Mouse (Mus musculus): Measurements from ENCODE around the gene Grik3. TPM values are rescaled to one million over a fixed set of nuclear protein-coding genes. Genes with fewer than 3 reads are reported as not detected.

Gene Grik3
- polyA plus RNA-seq, 1 experiment from 2014 or later = 0.01 TPM

GRCm38 (mm10) chr4:125661982-125662381, 171.5 kb downstream of the Grik3 start:
- no peaks in the 10 kb centered on the region for H3K4me1 ChIP-seq (replicated peaks; ENCODE audit: insufficient read depth, low read length)
- H3K36me3 ChIP-seq (ENCODE audit: insufficient read depth, low read length) = no peaks in the 10 kb centered on the region
- H3K9ac ChIP-seq (ENCODE audit: low read depth, low read length) = no peak overlapping the region
- TF ChIP-seq CTCF (IDR thresholded peaks at IDR 0.05; ENCODE audit: low read depth) = no peak
- no peak overlapping the region for H3K4me2 ChIP-seq (ENCODE audit: low read length)
- no peaks in the 10 kb centered on the region for H3K27me3 ChIP-seq (ENCODE audit: insufficient read depth, low read length)
- no peak for ATAC-seq (replicated peaks; ENCODE audit: low FRiP score, low read depth)
- no peak overlapping the region for H3K4me3 ChIP-seq (replicated peaks; ENCODE audit: low read depth, low read length)
- H3K9me3 ChIP-seq (replicated peaks; ENCODE audit: low read length) = no peaks in the 10 kb centered on the region
- WGBS = 74% methylated on average over 6 of the region's 6 CpGs
- no peak for DNase-seq (ENCODE audit: low spot score)
- H3K27ac ChIP-seq = no peak overlapping the region

DNA sequence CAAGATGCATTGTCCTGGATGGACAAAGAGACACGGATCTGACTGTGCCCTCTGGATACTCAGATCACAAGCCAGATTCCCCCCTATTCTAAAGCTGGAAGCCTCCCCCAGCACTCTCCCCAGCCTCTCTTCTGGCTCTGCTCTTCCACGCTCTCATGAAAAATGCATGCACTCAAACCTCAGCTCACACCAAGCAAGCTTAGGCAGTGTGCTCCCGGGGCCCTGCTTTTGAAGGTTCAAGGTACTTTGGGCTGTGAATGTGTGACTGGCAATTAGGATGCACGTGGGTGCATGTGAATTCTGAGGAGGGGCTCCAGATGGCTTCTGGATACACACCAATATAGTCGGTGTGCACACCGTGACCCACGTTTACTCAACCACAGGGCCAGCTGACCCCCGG, 172.8 kb downstream of the Grik3 start:
- TF ChIP-seq CTCF (IDR thresholded peaks at IDR 0.05; ENCODE audit: low read depth) = no peak
- WGBS = 68% methylated on average over 8 of the region's 8 CpGs
- Histone ChIP-seq H3K36me3 (ENCODE audit: insufficient read depth, low read length) (no peaks in the 10 kb centered on the region), H3K4me2 (ENCODE audit: low read length) (no peak overlapping the region), H3K27ac (no peak overlapping the region), H3K9me3 (replicated peaks; ENCODE audit: low read length) (no peaks in the 10 kb centered on the region), H3K27me3 (ENCODE audit: insufficient read depth, low read length) (no peaks in the 10 kb centered on the region), H3K4me3 (replicated peaks; ENCODE audit: low read depth, low read length) (no peak overlapping the region), H3K9ac (ENCODE audit: low read depth, low read length) (no peak overlapping the region), H3K4me1 (replicated peaks; ENCODE audit: insufficient read depth, low read length) (no peaks in the 10 kb centered on the region)
- ATAC-seq (replicated peaks; ENCODE audit: low FRiP score, low read depth) = no peak
- DNase-seq (ENCODE audit: low spot score) = no peak

DNA sequence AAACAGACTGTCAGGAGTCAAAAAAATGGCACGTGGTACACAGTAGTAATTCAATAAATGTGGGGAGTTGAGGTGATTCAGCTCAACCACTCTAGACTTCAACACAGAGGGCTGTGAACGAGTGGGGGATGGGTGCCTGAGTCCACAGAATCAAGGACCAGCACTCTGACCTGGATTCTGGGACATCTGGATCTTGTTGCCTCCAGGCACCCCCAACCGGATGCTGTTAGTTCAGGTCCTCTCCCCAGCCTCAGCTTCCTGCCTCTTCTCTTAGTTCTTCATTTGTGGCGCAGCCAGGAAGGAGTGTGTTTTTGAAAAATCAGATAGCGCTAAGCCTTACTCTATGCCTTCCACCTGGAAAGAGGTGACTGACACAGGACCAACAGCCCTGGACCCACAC, 175.5 kb downstream of the Grik3 start:
- H3K27me3 ChIP-seq (ENCODE audit: insufficient read depth, low read length) = no peaks in the 10 kb centered on the region
- no peaks in the 10 kb centered on the region for H3K4me1 ChIP-seq (replicated peaks; ENCODE audit: insufficient read depth, low read length)
- H3K9me3 ChIP-seq (replicated peaks; ENCODE audit: low read length) = no peaks in the 10 kb centered on the region
- H3K4me3 ChIP-seq (replicated peaks; ENCODE audit: low read depth, low read length) = no peak overlapping the region
- no peak overlapping the region for H3K27ac ChIP-seq
- 67% methylated on average over 5 of the region's 5 CpGs for WGBS
- no peak overlapping the region for H3K9ac ChIP-seq (ENCODE audit: low read depth, low read length)
- no peak for TF ChIP-seq CTCF (IDR thresholded peaks at IDR 0.05; ENCODE audit: low read depth)
- H3K36me3 ChIP-seq (ENCODE audit: insufficient read depth, low read length) = no peaks in the 10 kb centered on the region
- DNase-seq (ENCODE audit: low spot score) (no peak), ATAC-seq (replicated peaks; ENCODE audit: low FRiP score, low read depth) (no peak)
- no peak overlapping the region for H3K4me2 ChIP-seq (ENCODE audit: low read length)

DNA sequence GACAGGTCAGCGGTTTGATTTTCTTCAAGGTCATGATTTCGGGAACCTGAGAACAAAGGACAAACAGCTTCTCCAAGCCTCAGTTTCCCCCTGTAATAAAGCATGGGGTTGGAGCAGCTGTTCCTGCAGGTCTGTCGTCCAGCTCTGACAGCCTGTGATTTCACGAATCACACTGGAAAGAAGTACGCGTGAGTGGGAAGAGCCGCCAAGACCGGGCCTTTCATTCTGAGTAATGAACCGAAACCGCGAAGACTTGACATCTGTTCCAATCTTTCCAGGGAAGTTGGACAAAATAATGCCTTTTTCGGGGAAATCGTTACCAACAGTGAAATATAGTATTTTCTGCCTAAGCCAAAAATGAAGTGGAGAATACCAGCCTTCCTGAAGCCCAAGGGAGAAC, 191.5 kb downstream of the Grik3 start:
- no peaks in the 10 kb centered on the region for H3K27me3 ChIP-seq (ENCODE audit: insufficient read depth, low read length)
- H3K4me3 ChIP-seq (replicated peaks; ENCODE audit: low read depth, low read length) = no peak overlapping the region
- no peaks in the 10 kb centered on the region for H3K36me3 ChIP-seq (ENCODE audit: insufficient read depth, low read length)
- ATAC-seq (replicated peaks; ENCODE audit: low FRiP score, low read depth) (no peak), DNase-seq (ENCODE audit: low spot score) (no peak)
- TF ChIP-seq CTCF (IDR thresholded peaks at IDR 0.05; ENCODE audit: low read depth) = no peak
- H3K27ac ChIP-seq = no peak overlapping the region
- H3K9me3 ChIP-seq (replicated peaks; ENCODE audit: low read length) = no peaks in the 10 kb centered on the region
- WGBS = 50% methylated on average over 13 of the region's 13 CpGs
- H3K9ac ChIP-seq (ENCODE audit: low read depth, low read length) = no peak overlapping the region
- H3K4me2 ChIP-seq (ENCODE audit: low read length) = no peak overlapping the region
- no peaks in the 10 kb centered on the region for H3K4me1 ChIP-seq (replicated peaks; ENCODE audit: insufficient read depth, low read length)

- H3K9ac ChIP-seq (ENCODE audit: low read depth, low read length) = no peak overlapping the region
- H3K36me3 ChIP-seq (ENCODE audit: insufficient read depth, low read length) = no peaks in the 10 kb centered on the region
- WGBS = 9% methylated on average over 7 of the region's 8 CpGs
- no peak overlapping the region for H3K27ac ChIP-seq
- no peaks in the 10 kb centered on the region for H3K9me3 ChIP-seq (replicated peaks; ENCODE audit: low read length)
- H3K4me3 ChIP-seq (replicated peaks; ENCODE audit: low read depth, low read length) = no peak overlapping the region
- H3K4me2 ChIP-seq (ENCODE audit: low read length) = no peak overlapping the region
- ATAC-seq (replicated peaks; ENCODE audit: low FRiP score, low read depth) (no peak), DNase-seq (ENCODE audit: low spot score) (peak; percentile 15)
- H3K4me1 ChIP-seq (replicated peaks; ENCODE audit: insufficient read depth, low read length) = no peaks in the 10 kb centered on the region
- TF ChIP-seq CTCF (IDR thresholded peaks at IDR 0.05; ENCODE audit: low read depth) = no peak
- H3K27me3 ChIP-seq (ENCODE audit: insufficient read depth, low read length) = no peaks in the 10 kb centered on the region
These were observed 196.6 kb downstream of the Grik3 start for GRCm38 (mm10) chr4:125687078-125687477.

- Histone ChIP-seq H3K36me3 (ENCODE audit: insufficient read depth, low read length) (no peaks in the 10 kb centered on the region), H3K27ac (no peak overlapping the region), H3K9me3 (replicated peaks; ENCODE audit: low read length) (no peaks in the 10 kb centered on the region), H3K9ac (ENCODE audit: low read depth, low read length) (no peak overlapping the region), H3K4me1 (replicated peaks; ENCODE audit: insufficient read depth, low read length) (no peaks in the 10 kb centered on the region), H3K4me2 (ENCODE audit: low read length) (no peak overlapping the region), H3K27me3 (ENCODE audit: insufficient read depth, low read length) (no peaks in the 10 kb centered on the region), H3K4me3 (replicated peaks; ENCODE audit: low read depth, low read length) (no peak overlapping the region)
- no peak for DNase-seq (ENCODE audit: low spot score)
- no peak for TF ChIP-seq CTCF (IDR thresholded peaks at IDR 0.05; ENCODE audit: low read depth)
- ATAC-seq (replicated peaks; ENCODE audit: low FRiP score, low read depth) = no peak
- 48% methylated on average over 6 of the region's 6 CpGs for WGBS
These were observed 204.9 kb downstream of the Grik3 start for GRCm38 (mm10) chr4:125695431-125695830.

DNA sequence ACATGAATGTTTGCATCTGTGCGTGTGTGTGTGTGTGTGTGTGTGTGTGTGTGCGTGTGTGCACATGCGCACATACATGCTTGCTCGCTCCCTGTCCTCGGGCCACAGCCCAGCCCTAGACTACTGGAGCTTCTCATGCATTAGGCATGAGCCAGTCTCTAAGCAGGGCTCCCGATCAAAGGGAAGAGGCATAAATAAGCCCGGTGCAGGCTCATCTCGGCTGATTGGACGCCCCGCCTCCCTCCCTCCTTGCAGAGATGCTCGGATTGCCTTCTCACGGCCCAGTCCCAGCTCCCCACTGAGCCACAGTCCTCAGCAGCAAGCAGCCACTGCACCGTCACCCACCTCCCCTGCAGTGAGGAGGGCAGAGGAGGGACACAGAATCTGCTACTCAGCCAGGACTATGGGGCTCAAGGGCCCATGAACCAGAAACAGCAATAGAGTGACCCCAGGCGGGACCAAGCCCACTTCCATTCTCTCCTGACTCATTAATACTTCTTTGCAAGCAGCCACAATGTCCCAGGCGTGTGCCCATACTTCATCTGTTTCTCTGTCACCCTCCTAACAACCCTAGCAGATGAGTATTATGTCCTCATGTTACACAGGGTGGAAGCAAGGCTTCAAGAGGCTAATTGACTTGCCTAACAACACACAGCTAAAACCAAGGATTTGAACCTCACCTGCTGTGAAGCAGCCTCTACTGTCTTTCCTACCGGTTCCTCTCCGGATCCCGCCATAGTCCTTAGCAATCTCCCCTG, 205.9 kb downstream of the Grik3 start:
- H3K4me1 ChIP-seq (replicated peaks; ENCODE audit: insufficient read depth, low read length) = no peaks in the 10 kb centered on the region
- TF ChIP-seq CTCF (IDR thresholded peaks at IDR 0.05; ENCODE audit: low read depth) = no peak
- no peaks in the 10 kb centered on the region for H3K27me3 ChIP-seq (ENCODE audit: insufficient read depth, low read length)
- peak; percentile 41 for DNase-seq (ENCODE audit: low spot score)
- H3K27ac ChIP-seq = no peak overlapping the region
- peak; percentile 29; the same call in 1 of the 2 replicates for ATAC-seq (replicated peaks; ENCODE audit: low FRiP score, low read depth)
- no peak overlapping the region for H3K9ac ChIP-seq (ENCODE audit: low read depth, low read length)
- no peak overlapping the region for H3K4me3 ChIP-seq (replicated peaks; ENCODE audit: low read depth, low read length)
- no peak overlapping the region for H3K4me2 ChIP-seq (ENCODE audit: low read length)
- WGBS = 25% methylated on average over 17 of the region's 18 CpGs
- H3K9me3 ChIP-seq (replicated peaks; ENCODE audit: low read length) = no peaks in the 10 kb centered on the region
- H3K36me3 ChIP-seq (ENCODE audit: insufficient read depth, low read length) = no peaks in the 10 kb centered on the region
